Mouse (Mus musculus): ENCODE results near the gene 1110025L11Rik. TPM values are rescaled to one million over a fixed set of nuclear protein-coding genes. Genes with fewer than 3 reads are reported as not detected.
"Not testable (repeated sequence)": the region's sequence is repeated elsewhere in the genome, so short reads cannot be mapped to it uniquely, and the experiment has no call there.

Gene 1110025L11Rik
- not detected in 2 replicates for polyA plus RNA-seq (2015; fragmentation: Nextera tagmentation; extraction: Ambion mirVana)

- H3K36me3 ChIP-seq (ENCODE audit: control insufficient read depth, insufficient read depth, low read length), result not testable (repeated sequence)
- no CpG with 5 or more reads among the region's 2 CpGs for WGBS
These were observed at the start of gene 1110025L11Rik for GRCm38 (mm10) chr16:89063902-89064301. Gene 1110025L11Rik, minus strand, starts transcription at chr16:89064002.

GRCm38 (mm10) chr16:89071041-89071440, 7.2 kb upstream of the 1110025L11Rik start:
- not testable (repeated sequence) for H3K9ac ChIP-seq (ENCODE audit: low read length); H3K36me3 ChIP-seq (ENCODE audit: control insufficient read depth, insufficient read depth, low read length); ATAC-seq (ENCODE audit: low read depth); H3K27ac ChIP-seq (ENCODE audit: low read length); H3K9me3 ChIP-seq (ENCODE audit: control insufficient read depth, low read length); H3K4me1 ChIP-seq (replicated peaks; ENCODE audit: control insufficient read depth, insufficient read depth, low read length); H3K4me2 ChIP-seq (ENCODE audit: low read depth, low read length); H3K4me3 ChIP-seq (ENCODE audit: low read length); H3K27me3 ChIP-seq (ENCODE audit: control insufficient read depth, insufficient read depth, low read depth, low read length)
- 40% methylated on average over 2 of the region's 2 CpGs for WGBS

More at GRCm38 (mm10) chr16:89063902-89064301, at the start of gene 1110025L11Rik:
- not testable (repeated sequence) for H3K9ac ChIP-seq (ENCODE audit: low read length); H3K4me3 ChIP-seq (ENCODE audit: low read length); H3K27me3 ChIP-seq (ENCODE audit: control insufficient read depth, insufficient read depth, low read depth, low read length); H3K9me3 ChIP-seq (ENCODE audit: control insufficient read depth, low read length); H3K4me2 ChIP-seq (ENCODE audit: low read depth, low read length); ATAC-seq (ENCODE audit: low read depth); H3K27ac ChIP-seq (ENCODE audit: low read length); H3K4me1 ChIP-seq (replicated peaks; ENCODE audit: control insufficient read depth, insufficient read depth, low read length)

GRCm38 (mm10) chr16:89047783-89048182, 16.0 kb downstream of the 1110025L11Rik start, which contains the start of gene Krtap6-5:
Gene Krtap6-5, minus strand, starts transcription at chr16:89047883.
- WGBS, result 84% methylated on average over 3 of the region's 3 CpGs
- H3K4me3 ChIP-seq (ENCODE audit: low read length), result no peak within 1 kb of the TSS
- no peaks in the 10 kb centered on the region for H3K4me1 ChIP-seq (replicated peaks; ENCODE audit: control insufficient read depth, insufficient read depth, low read length)
- H3K27ac ChIP-seq (ENCODE audit: low read length), result no peak within 1 kb of the TSS
- no peaks in the 10 kb centered on the region for H3K27me3 ChIP-seq (ENCODE audit: control insufficient read depth, insufficient read depth, low read depth, low read length)
- H3K9me3 ChIP-seq (ENCODE audit: control insufficient read depth, low read length), result no peaks in the 10 kb centered on the region
- no peak for ATAC-seq (ENCODE audit: low read depth)
- no peaks in the 10 kb centered on the region for H3K36me3 ChIP-seq (ENCODE audit: control insufficient read depth, insufficient read depth, low read length)
- no peak within 1 kb of the TSS for H3K9ac ChIP-seq (ENCODE audit: low read length)
- H3K4me2 ChIP-seq (ENCODE audit: low read depth, low read length), result no peak within 1 kb of the TSS

- ATAC-seq (ENCODE audit: low read depth); H3K36me3 ChIP-seq (ENCODE audit: control insufficient read depth, insufficient read depth, low read length); H3K4me3 ChIP-seq (ENCODE audit: low read length); H3K9ac ChIP-seq (ENCODE audit: low read length); H3K4me1 ChIP-seq (replicated peaks; ENCODE audit: control insufficient read depth, insufficient read depth, low read length); H3K9me3 ChIP-seq (ENCODE audit: control insufficient read depth, low read length); H3K27ac ChIP-seq (ENCODE audit: low read length); H3K4me2 ChIP-seq (ENCODE audit: low read depth, low read length); H3K27me3 ChIP-seq (ENCODE audit: control insufficient read depth, insufficient read depth, low read depth, low read length): not testable (repeated sequence)
- WGBS, result 80% methylated on average over 2 of the region's 4 CpGs
These were observed 22.4 kb downstream of the 1110025L11Rik start, which contains the start of gene Gm10228 for GRCm38 (mm10) chr16:89041372-89041771. Gene Gm10228, minus strand, starts transcription at chr16:89041472.

- not testable (repeated sequence) for H3K27me3 ChIP-seq (ENCODE audit: control insufficient read depth, insufficient read depth, low read depth, low read length); ATAC-seq (ENCODE audit: low read depth); H3K4me3 ChIP-seq (ENCODE audit: low read length); H3K9me3 ChIP-seq (ENCODE audit: control insufficient read depth, low read length); H3K9ac ChIP-seq (ENCODE audit: low read length); H3K4me1 ChIP-seq (replicated peaks; ENCODE audit: control insufficient read depth, insufficient read depth, low read length); H3K36me3 ChIP-seq (ENCODE audit: control insufficient read depth, insufficient read depth, low read length); H3K27ac ChIP-seq (ENCODE audit: low read length); H3K4me2 ChIP-seq (ENCODE audit: low read depth, low read length)
- WGBS, result 89% methylated on average over 3 of the region's 3 CpGs
These were observed 32.4 kb downstream of the 1110025L11Rik start, which contains the start of gene Krtap6-1 for GRCm38 (mm10) chr16:89031399-89031798. Gene Krtap6-1, plus strand, starts transcription at chr16:89031699.

GRCm38 (mm10) chr16:89014984-89015383, 48.8 kb downstream of the 1110025L11Rik start, which contains the start of gene Gm10229:
Gene Gm10229, plus strand, starts transcription at chr16:89015284.
- H3K9ac ChIP-seq (ENCODE audit: low read length); H3K27ac ChIP-seq (ENCODE audit: low read length); ATAC-seq (ENCODE audit: low read depth); H3K4me3 ChIP-seq (ENCODE audit: low read length); H3K4me1 ChIP-seq (replicated peaks; ENCODE audit: control insufficient read depth, insufficient read depth, low read length); H3K36me3 ChIP-seq (ENCODE audit: control insufficient read depth, insufficient read depth, low read length); H3K9me3 ChIP-seq (ENCODE audit: control insufficient read depth, low read length); H3K27me3 ChIP-seq (ENCODE audit: control insufficient read depth, insufficient read depth, low read depth, low read length); H3K4me2 ChIP-seq (ENCODE audit: low read depth, low read length): not testable (repeated sequence)
- WGBS, result 79% methylated on average over 1 of the region's 3 CpGs

- no peak overlapping the region for H3K4me3 ChIP-seq (ENCODE audit: low read length)
- no peak for ATAC-seq (ENCODE audit: low read depth)
- H3K27ac ChIP-seq (ENCODE audit: low read length), result no peak overlapping the region
- H3K9me3 ChIP-seq (ENCODE audit: control insufficient read depth, low read length), result no peaks in the 10 kb centered on the region
- no peaks in the 10 kb centered on the region for H3K36me3 ChIP-seq (ENCODE audit: control insufficient read depth, insufficient read depth, low read length)
- no peaks in the 10 kb centered on the region for H3K27me3 ChIP-seq (ENCODE audit: control insufficient read depth, insufficient read depth, low read depth, low read length)
- no peak overlapping the region for H3K4me2 ChIP-seq (ENCODE audit: low read depth, low read length)
- H3K9ac ChIP-seq (ENCODE audit: low read length), result no peak overlapping the region
- 94% methylated on average over 3 of the region's 3 CpGs for WGBS
- no peaks in the 10 kb centered on the region for H3K4me1 ChIP-seq (replicated peaks; ENCODE audit: control insufficient read depth, insufficient read depth, low read length)
These were observed 49.8 kb downstream of the 1110025L11Rik start for GRCm38 (mm10) chr16:89013973-89014372.

Other genes starting within 250 kb of the 1110025L11Rik start
- not detected in 2 replicates for gene Krtap15, start 243.8 kb downstream of the 1110025L11Rik start, polyA plus RNA-seq (2015; fragmentation: Nextera tagmentation; extraction: Ambion mirVana)
- not detected in 2 replicates for gene Krtap14, start 237.9 kb downstream of the 1110025L11Rik start, polyA plus RNA-seq (2015; fragmentation: Nextera tagmentation; extraction: Ambion mirVana)
- gene Krtap19-1, start 194.6 kb downstream of the 1110025L11Rik start, polyA plus RNA-seq (2015; fragmentation: Nextera tagmentation; extraction: Ambion mirVana), result not detected in 2 replicates
- not detected in 2 replicates for gene Krtap19-2, start 189.7 kb downstream of the 1110025L11Rik start, polyA plus RNA-seq (2015; fragmentation: Nextera tagmentation; extraction: Ambion mirVana)
- not detected in 2 replicates for gene Krtap19-3, start 186.0 kb downstream of the 1110025L11Rik start, polyA plus RNA-seq (2015; fragmentation: Nextera tagmentation; extraction: Ambion mirVana)
- not detected in 2 replicates for gene Krtap19-4, start 178.9 kb downstream of the 1110025L11Rik start, polyA plus RNA-seq (2015; fragmentation: Nextera tagmentation; extraction: Ambion mirVana)
- gene Krtap19-5, start 167.5 kb downstream of the 1110025L11Rik start, polyA plus RNA-seq (2015; fragmentation: Nextera tagmentation; extraction: Ambion mirVana), result not detected in 2 replicates
- not detected in 2 replicates for gene Krtap19-9b, start 131.7 kb downstream of the 1110025L11Rik start, polyA plus RNA-seq (2015; fragmentation: Nextera tagmentation; extraction: Ambion mirVana)
- gene Krtap16-3, start 101.1 kb downstream of the 1110025L11Rik start, polyA plus RNA-seq (2015; fragmentation: Nextera tagmentation; extraction: Ambion mirVana), result not detected in 2 replicates
- not detected in 2 replicates for gene Krtap22-2, start 53.2 kb downstream of the 1110025L11Rik start, polyA plus RNA-seq (2015; fragmentation: Nextera tagmentation; extraction: Ambion mirVana)
- not detected in 2 replicates for gene Gm10229, start 48.7 kb downstream of the 1110025L11Rik start, polyA plus RNA-seq (2015; fragmentation: Nextera tagmentation; extraction: Ambion mirVana)
- gene Krtap6-1, start 32.3 kb downstream of the 1110025L11Rik start, polyA plus RNA-seq (2015; fragmentation: Nextera tagmentation; extraction: Ambion mirVana), result not detected in 2 replicates
- gene Gm10228, start 22.5 kb downstream of the 1110025L11Rik start, polyA plus RNA-seq (2015; fragmentation: Nextera tagmentation; extraction: Ambion mirVana), result not detected in 2 replicates
- not detected in 2 replicates for gene Krtap6-5, start 16.1 kb downstream of the 1110025L11Rik start, polyA plus RNA-seq (2015; fragmentation: Nextera tagmentation; extraction: Ambion mirVana)
- not detected in 2 replicates for gene Krtap6-3, start 20.0 kb upstream of the 1110025L11Rik start, polyA plus RNA-seq (2015; fragmentation: Nextera tagmentation; extraction: Ambion mirVana)
- gene Gm6358, start 76.8 kb upstream of the 1110025L11Rik start, polyA plus RNA-seq (2015; fragmentation: Nextera tagmentation; extraction: Ambion mirVana), result not detected in 2 replicates
- gene Gm10061, start 87.1 kb upstream of the 1110025L11Rik start, polyA plus RNA-seq (2015; fragmentation: Nextera tagmentation; extraction: Ambion mirVana), result not detected in 2 replicates
- not detected in 2 replicates for gene Gm9789, start 94.0 kb upstream of the 1110025L11Rik start, polyA plus RNA-seq (2015; fragmentation: Nextera tagmentation; extraction: Ambion mirVana)
- gene Gm7735, start 105.5 kb upstream of the 1110025L11Rik start, polyA plus RNA-seq (2015; fragmentation: Nextera tagmentation; extraction: Ambion mirVana), result not detected in 2 replicates
- not detected in 2 replicates for gene 1110057P08Rik, start 110.7 kb upstream of the 1110025L11Rik start, polyA plus RNA-seq (2015; fragmentation: Nextera tagmentation; extraction: Ambion mirVana)
- gene Krtap20-2, start 141.9 kb upstream of the 1110025L11Rik start, polyA plus RNA-seq (2015; fragmentation: Nextera tagmentation; extraction: Ambion mirVana), result not detected in 2 replicates